Mouse (Mus musculus) CH12.LX (cell line): Measurements from ENCODE around the gene Gcnt1.

ENCODE experiments used
- CTCF ChIP-seq, 2 experiments: IDR thresholded peaks in 1 of 2; conservative IDR thresholded peaks in 1 of 2; 2 replicates each; pipeline ENCODE4 v1.5.1; 2011 to 2012; ENCODE audit warnings: low read depth in 2 of 2, low read length in 2 of 2, improper control_type of control experiment in 1 of 2, inconsistent platforms in 1 of 2, mild to moderate bottlenecking in 1 of 2, moderate library complexity in 1 of 2
- POLR2A ChIP-seq: IDR thresholded peaks from 2 replicates; pipeline ENCODE4 v1.6.1; 2011; ENCODE audit warnings: low read depth, mild to moderate bottlenecking, improper control_type of control experiment, low read length
- TCF12 ChIP-seq: IDR thresholded peaks from 2 replicates; pipeline ENCODE4 v1.6.1; 2014; ENCODE audit warnings: low read depth, mild to moderate bottlenecking, inconsistent platforms, low read length, improper control_type of control experiment
- UBTF ChIP-seq: IDR thresholded peaks from 2 replicates; pipeline ENCODE4 v1.6.1; 2012; ENCODE audit warnings: low read depth, mild to moderate bottlenecking, inconsistent platforms, low read length, improper control_type of control experiment, moderate library complexity

DNA sequence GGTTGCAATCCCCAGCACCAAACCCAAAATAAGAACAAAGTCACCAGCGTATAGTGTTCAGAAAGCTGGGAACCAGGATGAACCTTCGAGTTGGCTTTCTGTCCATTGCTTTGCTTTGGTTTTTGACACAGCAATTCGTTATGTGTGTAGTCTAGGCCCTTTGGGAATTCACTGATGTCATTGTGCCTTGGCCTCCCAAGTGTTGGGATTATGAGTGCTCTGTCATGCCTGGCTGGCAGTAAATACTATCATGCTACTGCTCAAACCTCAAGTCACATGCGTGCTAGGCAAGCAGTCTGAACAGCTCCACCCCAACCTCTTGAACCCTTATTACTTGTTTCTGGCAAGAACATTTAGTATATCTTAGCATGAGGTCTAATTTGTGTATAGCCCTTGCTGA is 30.5 kb upstream of the Gcnt1 start:
- TF ChIP-seq CTCF (conservative IDR thresholded peaks at IDR 0.05 in 1 of 2, IDR thresholded peaks at IDR 0.05 in 1 of 2; ENCODE audit: low read depth in 2 of 2, low read length in 2 of 2) (no peak), TCF12 (no peak), POLR2A (no peak), UBTF (no peak)
